Comparison of ENCODE assay signal across 13 mouse cellular contexts in genomic region chr4:53254483-53254882, GRCm38 (mm10).
"Had no signal": no experiment of that assay in that cellular context is flagged by ENCODE, and none has a peak within 500 bp of the region (broad histone marks: within the 10 kb centered on the region; RNA-seq: fewer than 3 reads in every experiment).

No protein-coding gene starts in this region.

- H3K27me3 ChIP-seq: limb, embryonic 13.5 days; liver, embryonic 15.5 days had no signal

- H3K27ac ChIP-seq: kidney, postnatal 0 days; limb, embryonic 13.5 days; liver, embryonic 15.5 days; stomach, postnatal 0 days had no signal

- H3K4me3 ChIP-seq: limb, embryonic 13.5 days; liver, embryonic 15.5 days had no signal

- H3K9ac ChIP-seq: limb, embryonic 13.5 days; liver, embryonic 15.5 days had no signal

- H3K4me2 ChIP-seq: limb, embryonic 13.5 days; liver, embryonic 15.5 days had no signal

- H3K36me3 ChIP-seq: limb, embryonic 13.5 days; liver, embryonic 15.5 days had no signal

- ATAC-seq: lung, postnatal 0 days had no signal

- H3K4me1 ChIP-seq: limb, embryonic 13.5 days; liver, embryonic 15.5 days had no signal

- DNase-seq: kidney, adult 9 months; kidney, postnatal 36 days; left cerebral cortex, postnatal 4 days; lung, adult 2 months; lung, postnatal 36 days; right cerebral cortex, adult 18-20 months; right cerebral cortex, postnatal 25 days; thymus, postnatal 4 days had no signal

- H3K9me3 ChIP-seq: limb, embryonic 13.5 days; liver, embryonic 15.5 days had no signal
